Mouse (Mus musculus) ES-E14 (cell line): ENCODE measurements around the gene Fuom.

ENCODE experiments used
- CHD2 ChIP-seq: IDR thresholded peaks from 2 replicates; pipeline ENCODE4 v1.6.1; 2014; ENCODE audit warnings: mild to moderate bottlenecking, low read depth, low read length, inconsistent platforms
- HCFC1 ChIP-seq: IDR thresholded peaks from 2 replicates; pipeline ENCODE4 v1.6.1; 2012; ENCODE audit warnings: low read length, inconsistent platforms, borderline replicate concordance; ENCODE audit not compliant: insufficient read depth
- ZC3H11A ChIP-seq: IDR thresholded peaks from 2 replicates; pipeline ENCODE4 v1.6.1; 2012; ENCODE audit warnings: low read depth, mild to moderate bottlenecking, inconsistent platforms, low read length, borderline replicate concordance
- ZNF384 ChIP-seq: IDR thresholded peaks from 2 replicates; pipeline ENCODE4 v1.6.1; 2012; ENCODE audit warnings: low read depth, low read length, inconsistent platforms

DNA sequence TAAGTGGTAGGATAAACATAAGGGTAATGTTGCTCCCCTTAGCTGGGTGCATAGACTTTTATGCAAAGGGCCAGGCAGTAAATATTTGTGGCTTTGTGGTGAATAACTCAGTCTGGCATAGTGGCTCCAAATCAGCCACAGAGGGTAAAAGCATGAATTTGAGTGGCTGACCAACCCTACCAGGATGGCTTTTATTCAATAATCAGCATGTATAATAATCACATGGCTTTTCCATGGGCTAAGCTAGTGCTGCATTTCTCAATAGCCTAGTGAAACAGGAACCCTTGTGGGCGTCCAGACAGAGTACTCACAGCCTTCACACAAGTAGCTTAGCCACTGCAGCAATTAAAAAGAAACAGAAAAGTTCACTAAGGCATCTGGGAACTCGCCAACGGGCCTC is 9.7 kb upstream of the Fuom start:
- no peak for TF ChIP-seq ZNF384
- no peak for TF ChIP-seq ZC3H11A
- TF ChIP-seq CHD2: no peak
- TF ChIP-seq HCFC1: no peak
